Mouse (Mus musculus): Measurements from ENCODE around the gene Gpc3. TPM values are rescaled to one million over a fixed set of nuclear protein-coding genes. Genes with fewer than 3 reads are reported as not detected.
A peak's percentile ranks its signal among the peaks of the same experiment; 100 is the strongest.

Gene Gpc3
- polyA plus RNA-seq, 2 experiments: 730 to 985 TPM

- H3K36me3 ChIP-seq (ENCODE audit: control insufficient read depth, insufficient read depth, low read length): no peaks in the 10 kb centered on the region
- ATAC-seq (ENCODE audit: low FRiP score, low read depth): peak; percentile 31; the same call in 1 of the 2 replicates
- no peak overlapping the region for H3K4me2 ChIP-seq (replicated peaks; ENCODE audit: low read depth, low read length, severe bottlenecking)
- DNase-seq (ENCODE audit: low spot score): peak; percentile 7
- no peak overlapping the region for H3K9ac ChIP-seq (ENCODE audit: low read depth, low read length, severe bottlenecking)
- no peak overlapping the region for H3K4me3 ChIP-seq (replicated peaks; ENCODE audit: low read length)
- TF ChIP-seq POLR2A (IDR thresholded peaks at IDR 0.05; ENCODE audit: borderline replicate concordance, extremely low read depth, insufficient read depth, insufficient read length): no peak
- 68% methylated on average over 4 of the region's 4 CpGs for WGBS
- H3K27me3 ChIP-seq (ENCODE audit: control insufficient read depth, insufficient read depth, low read length): no peaks in the 10 kb centered on the region
- H3K9me3 ChIP-seq (ENCODE audit: control insufficient read depth, low read length): no peaks in the 10 kb centered on the region
- no peak overlapping the region for H3K27ac ChIP-seq (replicated peaks; ENCODE audit: low read depth, low read length)
- H3K4me1 ChIP-seq (ENCODE audit: control insufficient read depth, insufficient read depth, low read length): peaks cover 13% of the 10 kb centered on the region
These were observed 102.6 kb downstream of the Gpc3 start for GRCm38 (mm10) chrX:52511151-52511550.

GRCm38 (mm10) chrX:52503857-52504256 is 109.9 kb downstream of the Gpc3 start:
- Histone ChIP-seq H3K36me3 (ENCODE audit: control insufficient read depth, insufficient read depth, low read length) (no peaks in the 10 kb centered on the region), H3K9me3 (ENCODE audit: control insufficient read depth, low read length) (no peaks in the 10 kb centered on the region), H3K27ac (replicated peaks; ENCODE audit: low read depth, low read length) (no peak overlapping the region), H3K27me3 (ENCODE audit: control insufficient read depth, insufficient read depth, low read length) (no peaks in the 10 kb centered on the region), H3K4me3 (replicated peaks; ENCODE audit: low read length) (no peak overlapping the region), H3K9ac (ENCODE audit: low read depth, low read length, severe bottlenecking) (no peak overlapping the region), H3K4me2 (replicated peaks; ENCODE audit: low read depth, low read length, severe bottlenecking) (no peak overlapping the region), H3K4me1 (ENCODE audit: control insufficient read depth, insufficient read depth, low read length) (no peaks in the 10 kb centered on the region)
- DNase-seq (ENCODE audit: low spot score) (no peak), ATAC-seq (ENCODE audit: low FRiP score, low read depth) (no peak)
- TF ChIP-seq POLR2A (IDR thresholded peaks at IDR 0.05; ENCODE audit: borderline replicate concordance, extremely low read depth, insufficient read depth, insufficient read length): no peak
- 45% methylated on average over 3 of the region's 3 CpGs for WGBS

- no peak for TF ChIP-seq POLR2A (IDR thresholded peaks at IDR 0.05; ENCODE audit: borderline replicate concordance, extremely low read depth, insufficient read depth, insufficient read length)
- ATAC-seq (ENCODE audit: low FRiP score, low read depth): no peak
These were observed 124.3 kb downstream of the Gpc3 start for GRCm38 (mm10) chrX:52489461-52489860.

GRCm38 (mm10) chrX:52455074-52455588 is 158.6 kb downstream of the Gpc3 start:
- Histone ChIP-seq H3K36me3 (ENCODE audit: control insufficient read depth, insufficient read depth, low read length) (no peaks in the 10 kb centered on the region), H3K4me2 (replicated peaks; ENCODE audit: low read depth, low read length, severe bottlenecking) (no peak overlapping the region; the same call in 1 of the 2 replicates), H3K4me1 (ENCODE audit: control insufficient read depth, insufficient read depth, low read length) (peaks cover 14% of the 10 kb centered on the region), H3K27ac (replicated peaks; ENCODE audit: low read depth, low read length) (peak overlapping the region; percentile 49), H3K9me3 (ENCODE audit: control insufficient read depth, low read length) (no peaks in the 10 kb centered on the region), H3K4me3 (replicated peaks; ENCODE audit: low read length) (no peak overlapping the region), H3K9ac (ENCODE audit: low read depth, low read length, severe bottlenecking) (no peak overlapping the region), H3K27me3 (ENCODE audit: control insufficient read depth, insufficient read depth, low read length) (no peaks in the 10 kb centered on the region)
- peak; percentile 71 for ATAC-seq (ENCODE audit: low FRiP score, low read depth)
- DNase-seq (ENCODE audit: low spot score): peak; percentile 29
- TF ChIP-seq POLR2A (IDR thresholded peaks at IDR 0.05; ENCODE audit: borderline replicate concordance, extremely low read depth, insufficient read depth, insufficient read length): no peak
- WGBS: 24% methylated on average over 5 of the region's 5 CpGs

More at GRCm38 (mm10) chrX:52489461-52489860, 124.3 kb downstream of the Gpc3 start:
- H3K27ac ChIP-seq (replicated peaks; ENCODE audit: low read depth, low read length): no peak overlapping the region
- H3K4me1 ChIP-seq (ENCODE audit: control insufficient read depth, insufficient read depth, low read length): no peaks in the 10 kb centered on the region
- no peak overlapping the region for H3K9ac ChIP-seq (ENCODE audit: low read depth, low read length, severe bottlenecking)
- WGBS: 74% methylated on average over 4 of the region's 4 CpGs
- no peak overlapping the region for H3K4me2 ChIP-seq (replicated peaks; ENCODE audit: low read depth, low read length, severe bottlenecking)
- no peak overlapping the region for H3K4me3 ChIP-seq (replicated peaks; ENCODE audit: low read length)
- H3K9me3 ChIP-seq (ENCODE audit: control insufficient read depth, low read length): no peaks in the 10 kb centered on the region
- no peaks in the 10 kb centered on the region for H3K36me3 ChIP-seq (ENCODE audit: control insufficient read depth, insufficient read depth, low read length)
- H3K27me3 ChIP-seq (ENCODE audit: control insufficient read depth, insufficient read depth, low read length): no peaks in the 10 kb centered on the region
- no peak for DNase-seq (ENCODE audit: low spot score)

GRCm38 (mm10) chrX:52453445-52454182 is 160.1 kb downstream of the Gpc3 start:
- Histone ChIP-seq H3K36me3 (ENCODE audit: control insufficient read depth, insufficient read depth, low read length) (no peaks in the 10 kb centered on the region), H3K4me2 (replicated peaks; ENCODE audit: low read depth, low read length, severe bottlenecking) (no peak overlapping the region), H3K27me3 (ENCODE audit: control insufficient read depth, insufficient read depth, low read length) (no peaks in the 10 kb centered on the region), H3K4me3 (replicated peaks; ENCODE audit: low read length) (no peak overlapping the region), H3K9me3 (ENCODE audit: control insufficient read depth, low read length) (no peaks in the 10 kb centered on the region), H3K4me1 (ENCODE audit: control insufficient read depth, insufficient read depth, low read length) (peaks cover 19% of the 10 kb centered on the region), H3K9ac (ENCODE audit: low read depth, low read length, severe bottlenecking) (no peak overlapping the region), H3K27ac (replicated peaks; ENCODE audit: low read depth, low read length) (no peak overlapping the region)
- 24% methylated on average over 6 of the region's 6 CpGs for WGBS
- no peak for TF ChIP-seq POLR2A (IDR thresholded peaks at IDR 0.05; ENCODE audit: borderline replicate concordance, extremely low read depth, insufficient read depth, insufficient read length)
- ATAC-seq (ENCODE audit: low FRiP score, low read depth) (peak; percentile 39; the same call in 1 of the 2 replicates), DNase-seq (ENCODE audit: low spot score) (peak; percentile 69)
